Comparison of ENCODE assay signal across 17 mouse cellular contexts in the genomic region with DNA sequence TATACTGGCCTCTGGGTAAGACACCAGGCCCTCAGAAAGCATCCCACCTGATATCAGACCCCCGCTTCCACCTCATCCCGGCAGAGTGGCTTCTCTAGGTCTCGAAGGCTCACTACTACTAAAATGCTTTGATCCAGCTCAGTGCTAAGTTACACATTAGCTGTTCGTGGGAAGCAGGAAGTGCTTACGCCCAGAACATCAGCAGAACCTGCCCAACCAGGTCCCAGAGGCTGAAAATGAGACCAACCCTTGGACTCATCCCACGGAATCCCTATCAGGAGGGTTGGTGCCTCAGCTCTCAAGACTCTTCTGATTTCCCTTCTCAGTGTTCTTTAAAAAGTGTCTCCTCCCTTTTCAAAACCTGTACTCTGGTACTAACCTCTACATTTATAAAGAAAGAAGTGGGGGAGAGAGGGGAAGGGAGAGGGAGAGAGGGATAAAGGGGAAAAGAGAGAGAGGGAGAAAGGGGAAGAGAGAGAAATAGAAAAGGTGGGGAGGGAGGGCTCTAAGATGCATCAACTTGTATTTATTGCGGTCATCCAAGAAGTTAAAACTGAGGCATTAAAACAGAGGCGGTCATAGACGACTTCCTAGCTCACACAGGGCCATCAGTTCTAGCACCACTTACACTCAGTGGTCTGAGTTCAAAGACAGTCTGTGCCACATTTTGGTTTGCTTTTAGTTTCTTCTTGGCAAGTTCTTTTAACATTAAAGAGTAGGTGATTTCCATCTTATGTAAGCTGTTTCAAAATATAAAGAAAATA. TPM values are rescaled to one million over a fixed set of nuclear protein-coding genes. Genes with fewer than 3 reads are reported as not detected.
DNase-seq lines count a peak whose midpoint lies in the region; ATAC-seq lines count a peak whose summit lies in the region.
"Had no signal": no experiment of that assay in that cellular context is flagged by ENCODE, and none has a peak within 500 bp of the region (broad histone marks: within the 10 kb centered on the region; RNA-seq: fewer than 3 reads in every experiment).

No protein-coding gene starts in this region.

- 86% methylated on average over 9 of the region's 9 CpGs for WGBS in embryonic facial prominence, embryonic 10.5 days
- WGBS in intestine, embryonic 14.5 days = 72% methylated on average over 9 of the region's 9 CpGs
- 63% methylated on average over 9 of the region's 9 CpGs for WGBS in kidney, embryonic 15.5 days
- WGBS in large intestine, adult 2 months = 32% methylated on average over 9 of the region's 9 CpGs
- WGBS in midbrain, embryonic 16.5 days = 93% methylated on average over 9 of the region's 9 CpGs

- peak; percentile 3 for DNase-seq in embryonic facial prominence, embryonic 10.5 days (ENCODE audit: low spot score)
- DNase-seq in intestine, embryonic 14.5 days (ENCODE audit: low spot score) = peak; percentile 57
- peak; percentile 59 for DNase-seq in large intestine, adult 2 months (ENCODE audit: low read depth, low spot score)
- DNase-seq in right cerebral cortex, postnatal 14 days = no peak
- no peak for DNase-seq in MN1 (ENCODE audit: low spot score)
- DNase-seq: cerebellum, adult 9-10 months; heart, postnatal 4 days; lung, adult 2 months; thymus, postnatal 14 days had no signal

- H3K4me3 ChIP-seq in embryonic facial prominence, embryonic 10.5 days = no peak overlapping the region
- H3K4me3 ChIP-seq in intestine, embryonic 14.5 days (ENCODE audit: low read depth, low read length) = no peak overlapping the region
- H3K4me3 ChIP-seq in kidney, embryonic 15.5 days (replicated peaks) = no peak overlapping the region
- no peak overlapping the region for H3K4me3 ChIP-seq in midbrain, embryonic 16.5 days (ENCODE audit: low read depth, low read length)
- H3K4me3 ChIP-seq: embryonic facial prominence, embryonic 15.5 days; forebrain, embryonic 10.5 days; limb, embryonic 15.5 days; midbrain, embryonic 12.5 days had no signal

- no peaks in the 10 kb centered on the region for H3K27me3 ChIP-seq in embryonic facial prominence, embryonic 10.5 days (replicated peaks; ENCODE audit: low read depth, poor library complexity, severe bottlenecking)
- H3K27me3 ChIP-seq in intestine, embryonic 14.5 days (replicated peaks; ENCODE audit: control insufficient read depth, insufficient read depth, low read length) = no peaks in the 10 kb centered on the region
- H3K27me3 ChIP-seq in kidney, embryonic 15.5 days = no peaks in the 10 kb centered on the region
- no peaks in the 10 kb centered on the region for H3K27me3 ChIP-seq in midbrain, embryonic 16.5 days (ENCODE audit: control insufficient read depth, insufficient read depth, low read depth, low read length)
- H3K27me3 ChIP-seq: embryonic facial prominence, embryonic 15.5 days; limb, embryonic 15.5 days; midbrain, embryonic 12.5 days had no signal

- peak; percentile 84 for ATAC-seq in intestine, embryonic 14.5 days (replicated peaks; ENCODE audit: low FRiP score, low TSS enrichment, low read depth)
- peak; percentile 73; the same call in 1 of the 2 replicates for ATAC-seq in kidney, embryonic 15.5 days (replicated peaks; ENCODE audit: low FRiP score)
- no peak for ATAC-seq in midbrain, embryonic 16.5 days

- H3K4me2 ChIP-seq in intestine, embryonic 14.5 days (ENCODE audit: low read length) = no peak overlapping the region
- no peak overlapping the region for H3K4me2 ChIP-seq in kidney, embryonic 15.5 days
- H3K4me2 ChIP-seq in midbrain, embryonic 16.5 days (ENCODE audit: low read length) = no peak overlapping the region
- H3K4me2 ChIP-seq: embryonic facial prominence, embryonic 15.5 days; limb, embryonic 15.5 days; midbrain, embryonic 12.5 days had no signal

- H3K27ac ChIP-seq in embryonic facial prominence, embryonic 10.5 days (replicated peaks) = no peak overlapping the region
- H3K27ac ChIP-seq in intestine, embryonic 14.5 days (ENCODE audit: low read depth) = no peak overlapping the region
- no peak overlapping the region for H3K27ac ChIP-seq in kidney, embryonic 15.5 days
- no peak overlapping the region for H3K27ac ChIP-seq in midbrain, embryonic 16.5 days (ENCODE audit: low read length)
- H3K27ac ChIP-seq: embryonic facial prominence, embryonic 15.5 days; forebrain, embryonic 10.5 days; limb, embryonic 15.5 days; macrophage; midbrain, embryonic 12.5 days had no signal

- no peak overlapping the region for H3K9ac ChIP-seq in intestine, embryonic 14.5 days (ENCODE audit: low read length)
- no peak overlapping the region for H3K9ac ChIP-seq in kidney, embryonic 15.5 days
- no peak overlapping the region for H3K9ac ChIP-seq in midbrain, embryonic 16.5 days (ENCODE audit: low read depth, low read length)
- H3K9ac ChIP-seq: embryonic facial prominence, embryonic 15.5 days; limb, embryonic 15.5 days; midbrain, embryonic 12.5 days had no signal

- H3K36me3 ChIP-seq in embryonic facial prominence, embryonic 10.5 days (replicated peaks) = no peaks in the 10 kb centered on the region
- no peaks in the 10 kb centered on the region; the same call in 1 of the 2 replicates for H3K36me3 ChIP-seq in intestine, embryonic 14.5 days (ENCODE audit: control insufficient read depth, insufficient read depth, low read length)
- no peaks in the 10 kb centered on the region for H3K36me3 ChIP-seq in kidney, embryonic 15.5 days
- H3K36me3 ChIP-seq in midbrain, embryonic 16.5 days (ENCODE audit: control insufficient read depth, insufficient read depth, low read length) = no peaks in the 10 kb centered on the region
- H3K36me3 ChIP-seq: limb, embryonic 15.5 days; midbrain, embryonic 12.5 days had no signal

- no peaks in the 10 kb centered on the region for H3K9me3 ChIP-seq in embryonic facial prominence, embryonic 10.5 days
- no peaks in the 10 kb centered on the region for H3K9me3 ChIP-seq in intestine, embryonic 14.5 days (ENCODE audit: control insufficient read depth, low read length)
- H3K9me3 ChIP-seq in kidney, embryonic 15.5 days (replicated peaks) = no peaks in the 10 kb centered on the region
- H3K9me3 ChIP-seq in midbrain, embryonic 16.5 days (replicated peaks; ENCODE audit: control insufficient read depth, low read length, poor library complexity, severe bottlenecking) = no peaks in the 10 kb centered on the region
- H3K9me3 ChIP-seq: embryonic facial prominence, embryonic 15.5 days; forebrain, embryonic 10.5 days; G1E; limb, embryonic 15.5 days; midbrain, embryonic 12.5 days had no signal

- H3K4me1 ChIP-seq in embryonic facial prominence, embryonic 10.5 days = no peaks in the 10 kb centered on the region
- no peaks in the 10 kb centered on the region for H3K4me1 ChIP-seq in intestine, embryonic 14.5 days (replicated peaks; ENCODE audit: control insufficient read depth, insufficient read depth, low read length)
- peaks cover 7% of the 10 kb centered on the region; the same call in 1 of the 2 replicates for H3K4me1 ChIP-seq in kidney, embryonic 15.5 days
- no peaks in the 10 kb centered on the region for H3K4me1 ChIP-seq in midbrain, embryonic 16.5 days (ENCODE audit: control insufficient read depth, insufficient read depth, low read length)
- H3K4me1 ChIP-seq: embryonic facial prominence, embryonic 15.5 days; limb, embryonic 15.5 days had no signal

RNA-seq across cellular contexts. Expression of gene Abhd12, which starts 45.6 kb away (rescaled TPM):
- 46.0 and 51.3 TPM in 2 replicates for polyA plus RNA-seq in embryonic facial prominence, embryonic 10.5 days (2016; fragmentation: Nextera tagmentation; extraction: Ambion mirVana)
- polyA plus RNA-seq in intestine, embryonic 14.5 days (2014; fragmentation: Nextera tagmentation; extraction: Ambion mirVana) = 52.1 and 53.8 TPM in 2 replicates
- polyA plus RNA-seq in kidney, embryonic 15.5 days (2015; fragmentation: Nextera tagmentation; extraction: Ambion mirVana) = 62.3 and 63.5 TPM in 2 replicates
- 83.1 and 106 TPM in 2 replicates for polyA plus RNA-seq in large intestine, adult 2 months (2012; rRNA removed)
- polyA plus RNA-seq in midbrain, embryonic 16.5 days (2015; fragmentation: Nextera tagmentation; extraction: Ambion mirVana) = 112 and 127 TPM in 2 replicates

RNA-seq across cellular contexts. Expression of gene Gins1, which starts 46.3 kb away (rescaled TPM):
- 74.1 and 76.0 TPM in 2 replicates for polyA plus RNA-seq in embryonic facial prominence, embryonic 10.5 days (2016; fragmentation: Nextera tagmentation; extraction: Ambion mirVana)
- polyA plus RNA-seq in intestine, embryonic 14.5 days (2014; fragmentation: Nextera tagmentation; extraction: Ambion mirVana) = 42.5 and 45.8 TPM in 2 replicates
- 49.3 TPM in 2 replicates for polyA plus RNA-seq in kidney, embryonic 15.5 days (2015; fragmentation: Nextera tagmentation; extraction: Ambion mirVana)
- 4.3 and 5.4 TPM in 2 replicates for polyA plus RNA-seq in large intestine, adult 2 months (2012; rRNA removed)
- polyA plus RNA-seq in midbrain, embryonic 16.5 days (2015; fragmentation: Nextera tagmentation; extraction: Ambion mirVana) = 9.9 and 11.2 TPM in 2 replicates

Comparison
In these comparisons a context has a peak if more than half of its experiments do, and no peak if none do; other contexts are left out.
1. DNase-seq: peak in embryonic facial prominence, embryonic 10.5 days (single experiment), intestine, embryonic 14.5 days (single experiment) and large intestine, adult 2 months (single experiment); none in right cerebral cortex, postnatal 14 days (single experiment) and MN1 (single experiment).